Mouse (Mus musculus) cerebellum, postnatal 25 days (tissue): ENCODE measurements around the gene Wdr19.

Source experiments
- DNase-seq, 2 experiments: peaks; one replicate each; pipeline ENCODE4 v3.0.0; 2021; ENCODE audit warnings: mixed read lengths in 2 of 2

The Wdr19 gene

GRCm38 (mm10) chr5:65199346-65200128, at the start of gene Wdr19:
Gene Wdr19 (plus strand): TSS chr5:65199696.
- peak; percentile 97 for DNase-seq

- DNase-seq = no peak
These were observed 49.8 kb upstream of the Wdr19 start for GRCm38 (mm10) chr5:65149706-65150105.

GRCm38 (mm10) chr5:65150376-65150955, 49.0 kb upstream of the Wdr19 start:
- no peak for DNase-seq

- DNase-seq = no peak
These were observed 48.2 kb upstream of the Wdr19 start for GRCm38 (mm10) chr5:65151276-65151675.

- DNase-seq = no peak
These were observed 47.7 kb upstream of the Wdr19 start for GRCm38 (mm10) chr5:65151767-65152166.

GRCm38 (mm10) chr5:65154287-65154686, 45.2 kb upstream of the Wdr19 start:
- DNase-seq = no peak

GRCm38 (mm10) chr5:65156853-65157252, 42.6 kb upstream of the Wdr19 start:
- DNase-seq = peak in 1 of 2 experiments; percentile 45

- DNase-seq = no peak
These were observed 41.8 kb upstream of the Wdr19 start for GRCm38 (mm10) chr5:65157412-65158381.

- no peak for DNase-seq
These were observed 40.7 kb upstream of the Wdr19 start for GRCm38 (mm10) chr5:65158696-65159305.

GRCm38 (mm10) chr5:65163001-65163400, 36.5 kb upstream of the Wdr19 start:
- DNase-seq = no peak

GRCm38 (mm10) chr5:65163489-65164092, 35.9 kb upstream of the Wdr19 start:
- DNase-seq = no peak

- no peak for DNase-seq
These were observed 29.3 kb upstream of the Wdr19 start for GRCm38 (mm10) chr5:65170206-65170605.

- peak; percentile 67 to 78 for DNase-seq
These were observed 24.2 kb upstream of the Wdr19 start for GRCm38 (mm10) chr5:65175035-65175917.

- no peak for DNase-seq
These were observed 23.5 kb upstream of the Wdr19 start for GRCm38 (mm10) chr5:65175918-65176484.

GRCm38 (mm10) chr5:65177026-65177514, 22.4 kb upstream of the Wdr19 start:
- DNase-seq = peak; percentile 41 to 61

GRCm38 (mm10) chr5:65178477-65178876, 21.0 kb upstream of the Wdr19 start:
- DNase-seq = no peak

GRCm38 (mm10) chr5:65181160-65181793, 18.2 kb upstream of the Wdr19 start:
- peak; percentile 39 to 48 for DNase-seq

- no peak for DNase-seq
These were observed 17.7 kb upstream of the Wdr19 start for GRCm38 (mm10) chr5:65181794-65182169.

GRCm38 (mm10) chr5:65182268-65182667, 17.2 kb upstream of the Wdr19 start:
- no peak for DNase-seq

GRCm38 (mm10) chr5:65191601-65192000, 7.9 kb upstream of the Wdr19 start:
- no peak for DNase-seq
